Mouse (Mus musculus) spleen, adult 2 months (tissue): ENCODE results near the gene Cckar.

Experiments
- CTCF ChIP-seq: fragments of 200-500 bp; IDR thresholded peaks from 2 replicates; pipeline ENCODE4 v1.5.1; 2011; ENCODE audit warnings: mild to moderate bottlenecking, inconsistent platforms; ENCODE audit not compliant: insufficient read depth, insufficient read length, insufficient replicate concordance; ENCODE audit errors: extremely low read depth
- POLR2A ChIP-seq: fragments of 200-500 bp; IDR thresholded peaks from 2 replicates; pipeline ENCODE4 v1.6.1; 2011; ENCODE audit warnings: low read depth, low read length, inconsistent platforms

DNA sequence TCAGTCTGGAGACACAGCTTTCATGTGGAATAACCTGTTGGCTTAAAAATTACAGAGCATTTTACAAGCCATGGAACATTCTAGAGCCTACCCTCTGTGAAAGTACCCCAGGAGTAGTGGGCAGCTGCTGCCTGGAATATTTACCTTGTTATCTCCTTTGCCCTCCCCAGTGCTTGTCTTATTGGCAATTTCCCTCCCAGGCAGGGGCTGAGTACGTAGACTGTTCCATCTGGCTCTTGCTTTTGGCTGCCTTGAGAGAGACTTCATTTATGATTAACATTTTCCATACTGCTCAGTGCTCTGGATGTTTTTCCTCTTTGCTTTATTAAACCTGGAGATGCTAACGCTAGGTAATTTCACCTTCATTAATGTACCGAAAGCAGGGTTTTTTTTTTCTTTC is 20.1 kb upstream of the Cckar start:
- TF ChIP-seq CTCF (no peak), POLR2A (no peak)
